Mouse (Mus musculus) cerebellum, postnatal 14 days (tissue): ENCODE data around the gene Hmgcs1.
"Not testable (repeated sequence)": the region's sequence is repeated elsewhere in the genome, so short reads cannot be mapped to it uniquely, and the experiment has no call there.

ENCODE experiments used
- DNase-seq, 2 experiments: peaks; one replicate each; pipeline ENCODE4 v3.0.0; 2021; ENCODE audit warnings: mixed read lengths in 2 of 2

Gene Hmgcs1

DNA sequence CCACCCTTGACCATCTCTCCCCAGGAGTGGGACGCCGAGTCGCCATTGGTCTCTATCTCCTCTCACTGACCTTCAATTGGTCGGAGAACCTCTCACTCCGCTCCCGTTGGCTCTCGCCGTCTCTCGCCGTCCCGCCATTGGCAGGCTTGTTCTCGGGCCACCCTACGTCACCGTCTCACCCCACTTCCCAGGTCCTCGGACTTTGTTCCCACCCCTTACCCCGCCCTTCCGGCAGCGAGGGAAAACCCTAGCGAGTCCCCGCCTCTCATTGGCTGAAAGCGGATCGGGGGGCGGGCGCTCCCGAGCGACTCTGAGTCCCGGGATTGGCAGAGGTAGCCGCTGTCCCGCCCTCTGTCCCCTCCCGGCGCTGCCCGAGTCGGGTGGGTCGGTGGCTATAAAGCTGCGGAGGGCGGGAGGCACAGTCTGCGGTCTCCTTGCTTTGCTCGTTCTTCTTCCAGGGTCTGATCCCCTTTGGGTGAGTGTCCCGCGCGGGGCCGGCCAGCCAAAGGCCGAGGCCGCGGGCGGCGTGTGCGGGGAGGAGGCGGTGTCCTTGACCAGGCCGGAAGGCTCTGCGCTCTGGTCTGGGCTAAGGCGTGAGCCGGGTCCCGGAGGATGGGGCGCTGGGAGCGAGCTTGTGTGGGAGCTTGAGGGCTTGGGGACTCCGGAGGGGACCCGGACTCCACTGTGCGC is at the start of gene Hmgcs1:
TSS of gene Hmgcs1 (plus strand) at position 341 of the 690 bp plus-strand sequence.
- peak; percentile 100 for DNase-seq

DNA sequence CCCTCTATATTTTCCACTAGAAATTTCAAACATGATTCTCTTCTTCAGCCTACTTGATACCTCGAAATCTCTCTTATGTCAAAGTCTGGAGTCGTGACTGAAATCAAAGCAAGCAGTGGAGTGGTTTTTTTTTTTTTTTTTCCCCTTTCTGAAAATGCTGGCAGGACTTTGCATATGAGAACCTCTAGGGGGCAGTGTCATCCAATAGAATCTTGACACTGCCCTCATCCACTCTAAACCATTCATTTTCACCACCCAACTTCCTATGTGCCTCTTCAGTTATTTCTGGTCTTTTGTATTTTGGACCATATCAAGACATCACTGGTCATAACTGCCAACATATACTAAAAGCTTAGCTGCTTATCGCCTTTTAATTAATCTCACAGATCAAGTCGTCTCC is 49.7 kb upstream of the Hmgcs1 start:
- DNase-seq = peak; percentile 62 to 63

DNA sequence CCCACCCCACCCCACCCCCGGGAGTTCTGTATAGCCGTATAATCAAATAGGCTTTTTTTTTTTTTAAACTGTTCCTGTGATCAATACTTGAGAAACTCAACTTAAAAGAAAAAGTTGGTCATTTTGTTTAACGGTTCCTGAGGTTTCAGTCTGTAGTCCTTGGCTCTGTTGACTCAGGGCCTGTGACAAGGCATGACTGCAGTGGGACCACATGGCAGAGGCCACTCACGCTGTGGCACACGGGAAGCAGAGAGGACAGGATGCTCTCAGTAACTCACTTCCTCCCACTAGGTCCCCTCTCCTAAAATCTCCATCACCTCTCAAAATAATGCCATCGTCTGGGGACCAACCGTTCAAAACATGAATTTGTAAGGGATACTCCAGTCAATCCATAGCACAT is 49.0 kb upstream of the Hmgcs1 start:
- DNase-seq = no peak

DNA sequence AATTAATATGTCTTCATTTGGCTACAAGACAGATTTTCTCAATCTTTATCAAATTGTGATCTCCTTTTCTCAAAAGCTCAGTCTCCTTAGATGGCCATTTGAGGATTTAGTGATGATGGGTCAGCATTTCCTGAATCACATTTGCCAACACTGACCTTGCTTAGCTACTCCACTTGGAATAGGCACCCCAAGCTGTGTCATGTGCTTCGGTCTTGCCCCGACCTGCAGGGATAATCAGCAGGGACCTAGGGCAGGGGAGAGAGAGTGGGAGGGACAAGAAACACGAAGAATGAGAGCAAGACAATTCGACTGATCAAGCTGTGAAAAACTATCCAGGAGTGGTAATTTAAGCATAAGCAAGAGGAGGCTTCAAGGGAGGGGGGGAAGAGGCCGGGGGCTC is 45.4 kb upstream of the Hmgcs1 start:
- no peak for DNase-seq

DNA sequence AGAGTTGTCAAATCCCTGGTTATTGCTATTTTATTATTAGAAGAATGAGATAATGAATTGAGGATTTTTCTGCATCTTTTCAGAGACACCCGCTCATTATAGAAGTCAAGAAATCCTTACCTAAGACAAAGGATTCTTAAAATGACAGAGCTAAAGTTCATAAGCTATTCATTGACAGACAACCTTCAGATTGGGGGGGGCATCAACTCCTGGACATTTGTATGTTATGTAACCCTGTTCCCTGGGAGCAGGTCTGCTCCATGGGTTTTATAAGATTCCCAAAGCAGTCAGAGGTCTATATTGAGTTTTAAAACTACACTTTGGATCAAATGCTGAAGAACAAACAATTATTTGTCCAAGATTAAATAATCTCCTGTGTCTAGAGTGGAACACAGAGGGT is 43.7 kb upstream of the Hmgcs1 start:
- DNase-seq = no peak

DNA sequence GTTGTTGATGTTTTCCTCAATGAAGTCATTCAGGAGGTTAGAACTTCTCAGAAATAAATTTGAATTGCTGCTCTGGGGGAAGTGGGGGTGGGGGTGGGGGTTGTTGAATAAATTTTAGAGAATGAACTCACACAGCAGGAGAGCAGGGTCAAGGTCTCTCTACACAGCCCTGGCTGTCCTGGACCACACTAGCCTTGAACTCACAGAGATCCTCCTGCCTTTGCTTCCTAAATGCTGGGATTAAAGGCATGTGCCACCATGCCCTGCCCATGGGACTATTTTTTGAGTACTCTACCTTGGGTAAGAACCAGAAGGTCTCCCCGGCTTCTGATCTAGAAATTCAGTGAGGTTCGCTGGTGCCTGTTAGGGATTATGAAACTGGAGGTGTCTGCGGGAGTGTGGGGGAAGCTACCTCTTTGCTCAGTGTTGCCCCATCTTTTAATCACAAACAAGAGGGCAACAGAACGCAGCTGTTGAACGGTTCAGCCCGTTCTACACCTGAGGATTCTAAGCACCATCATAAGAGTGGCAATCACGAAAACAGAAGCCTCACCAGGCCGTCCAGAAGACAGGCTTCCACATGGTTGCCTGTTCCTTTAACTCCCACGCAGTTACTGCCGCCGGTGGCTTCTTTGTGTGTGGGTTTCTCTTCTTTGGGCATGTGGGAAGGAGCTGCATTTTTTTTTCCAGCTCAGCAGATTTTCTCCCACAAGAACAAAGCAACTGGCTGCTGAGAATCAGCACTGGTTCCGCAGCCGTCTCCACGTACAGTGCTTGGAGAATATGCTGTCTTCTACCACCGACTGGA is 41.1 kb upstream of the Hmgcs1 start:
- DNase-seq = no peak

DNA sequence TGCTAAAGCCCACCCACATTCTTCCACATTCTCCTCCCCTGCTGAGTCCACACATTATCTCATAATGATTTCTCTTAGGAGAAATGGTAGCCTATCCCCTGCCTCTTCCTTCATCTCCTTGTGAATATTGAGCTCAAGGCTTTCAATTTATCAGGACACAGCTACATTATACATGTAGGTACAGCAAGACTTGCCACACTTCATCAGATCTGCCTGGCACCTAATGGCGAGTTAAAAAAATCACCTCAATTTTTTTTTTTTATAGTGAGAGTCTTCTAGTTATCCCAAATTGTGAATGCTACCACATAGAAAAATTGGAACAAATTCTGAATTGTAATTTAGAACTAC is 40.5 kb upstream of the Hmgcs1 start:
- no peak for DNase-seq

DNA sequence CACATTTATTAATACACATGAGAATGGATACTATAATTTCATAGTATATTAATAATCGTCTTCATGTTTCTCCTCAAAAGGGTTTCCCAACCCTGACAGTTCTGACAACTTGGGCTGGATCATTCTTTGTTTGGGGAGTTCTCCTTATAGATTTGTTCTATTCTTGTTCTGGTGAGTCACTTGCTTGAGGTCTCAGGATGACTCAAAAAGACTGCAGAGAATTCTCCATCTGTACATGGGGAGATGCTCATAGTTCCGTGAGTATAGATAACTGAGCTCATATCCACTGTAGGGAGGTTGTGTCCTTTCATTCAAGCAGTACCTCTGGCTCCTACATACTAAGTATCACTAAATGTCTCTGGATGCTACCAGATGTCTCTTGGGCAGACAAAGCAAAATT is 35.4 kb upstream of the Hmgcs1 start:
- no peak for DNase-seq

DNA sequence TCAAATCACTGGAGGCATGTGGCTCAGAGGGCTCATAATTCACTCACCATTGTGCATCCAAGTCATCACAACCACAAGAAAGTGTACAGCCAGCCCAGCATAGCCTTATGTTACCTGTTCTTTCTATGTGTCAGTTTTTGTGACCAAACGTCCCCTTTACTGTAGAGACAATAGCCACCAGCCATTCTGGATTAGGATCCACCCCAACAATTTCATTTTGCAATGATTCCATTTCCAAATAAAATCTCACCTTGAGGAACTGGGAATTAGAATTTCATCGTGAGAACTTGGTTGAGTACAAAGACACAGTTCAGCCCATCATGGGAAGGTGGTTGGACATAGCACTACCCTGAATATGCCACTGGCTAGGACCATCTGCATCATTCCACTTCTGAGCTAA is 33.9 kb upstream of the Hmgcs1 start:
- DNase-seq = no peak

DNA sequence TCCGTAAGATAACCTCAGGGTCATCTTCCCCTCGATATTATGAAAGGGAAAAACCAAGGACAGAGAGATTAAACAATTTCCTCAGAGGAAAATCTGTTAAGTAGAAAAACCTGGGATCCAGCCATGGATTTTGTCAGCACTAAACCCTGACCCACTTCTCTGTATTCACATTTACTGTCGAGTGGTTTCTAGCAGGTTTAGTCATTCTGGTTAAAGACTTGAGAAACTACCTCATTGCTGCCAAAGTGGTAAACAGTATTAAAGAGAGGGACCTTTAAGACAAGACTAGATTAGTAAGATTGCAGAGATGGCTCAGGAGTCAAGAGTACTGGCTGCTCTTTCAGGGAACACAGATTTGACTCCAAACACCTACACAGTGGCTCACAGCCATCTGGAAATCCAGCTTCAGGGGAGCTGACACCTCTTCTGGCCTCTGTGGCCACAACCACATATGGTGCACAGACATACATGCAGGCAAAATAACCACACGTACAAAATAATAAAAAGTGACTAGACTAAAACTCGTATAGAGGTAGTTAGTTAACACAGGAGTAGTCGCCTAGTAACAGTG is 33.2 kb upstream of the Hmgcs1 start:
- DNase-seq = no peak

DNA sequence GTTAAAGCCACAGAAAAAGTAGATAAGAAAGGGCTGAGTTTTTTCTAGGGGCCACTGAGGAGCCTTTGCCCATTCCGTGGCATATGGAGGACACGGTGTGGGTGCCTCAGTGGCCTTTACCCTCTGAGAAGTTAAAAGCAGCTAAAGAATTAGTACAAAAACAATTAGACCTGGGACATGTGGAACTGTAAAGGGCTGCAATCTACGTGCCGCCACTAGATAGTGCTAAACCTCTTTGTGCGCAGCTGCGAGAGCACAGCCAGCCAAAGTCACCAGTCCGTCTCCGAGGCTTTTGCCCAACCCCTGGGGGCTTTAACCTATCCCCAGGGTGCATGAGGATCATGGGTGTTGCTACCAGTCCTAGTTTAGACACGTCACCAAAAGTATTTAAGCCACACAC is 28.8 kb upstream of the Hmgcs1 start:
- DNase-seq = peak in 1 of 2 experiments; percentile 35

DNA sequence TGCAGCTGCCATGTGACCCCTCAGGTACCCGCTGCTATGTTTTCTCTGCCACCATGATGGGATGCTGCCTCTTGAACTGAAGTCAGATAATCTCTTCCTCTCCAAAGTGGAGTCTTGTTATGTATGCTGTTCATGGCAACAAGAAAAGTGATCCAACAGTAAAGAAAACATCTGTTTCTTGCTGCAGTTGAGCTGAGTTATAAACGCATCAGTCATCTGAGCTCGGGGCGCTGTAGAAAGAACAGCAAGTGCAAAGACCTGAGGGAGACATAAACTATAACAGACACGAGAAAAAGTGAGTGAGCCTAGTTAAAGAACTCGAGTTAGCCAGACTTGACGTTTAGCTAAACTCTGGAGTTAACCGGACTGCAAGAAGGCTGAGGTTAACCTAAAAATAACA is 11.4 kb upstream of the Hmgcs1 start:
- DNase-seq = no peak

DNA sequence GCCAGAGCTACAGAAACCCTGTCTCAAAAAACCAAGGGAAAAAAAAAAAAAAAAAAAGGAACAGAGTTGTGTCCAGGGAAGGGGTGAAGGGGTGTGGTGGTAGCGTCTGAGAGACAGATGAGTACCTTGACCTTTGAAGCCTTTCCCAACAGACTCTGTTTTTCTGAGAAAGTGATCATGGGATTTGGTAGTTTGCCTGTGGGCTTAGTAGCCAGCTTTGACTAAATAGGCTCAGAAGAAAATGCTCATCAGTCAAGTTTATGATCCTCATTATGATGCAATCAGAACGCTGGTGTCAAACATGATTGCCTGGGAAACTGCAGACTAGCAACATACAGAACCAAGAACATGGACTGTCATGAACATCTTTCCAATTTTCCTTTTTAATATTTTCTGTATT is 10.5 kb upstream of the Hmgcs1 start:
- no peak for DNase-seq

DNA sequence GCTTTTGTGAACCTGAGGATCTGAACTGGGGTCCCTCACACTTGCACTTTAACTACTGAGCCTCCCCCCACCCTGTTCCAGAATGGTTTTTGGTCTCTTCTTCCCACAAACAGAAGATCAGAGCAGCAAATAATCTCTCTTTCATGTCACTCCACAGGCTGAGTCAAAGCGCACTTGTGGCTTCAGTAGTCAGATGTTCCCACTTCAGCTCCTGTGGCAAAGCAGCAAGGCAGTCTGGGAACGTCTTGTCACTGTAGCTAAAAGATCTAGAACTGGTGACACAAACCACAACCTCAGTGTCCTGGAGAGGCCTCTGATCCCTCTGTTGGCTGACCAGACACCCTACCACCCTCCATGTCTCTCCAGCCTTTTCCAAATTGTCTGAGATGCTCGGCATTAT is 9.0 kb upstream of the Hmgcs1 start:
- DNase-seq = no peak

DNA sequence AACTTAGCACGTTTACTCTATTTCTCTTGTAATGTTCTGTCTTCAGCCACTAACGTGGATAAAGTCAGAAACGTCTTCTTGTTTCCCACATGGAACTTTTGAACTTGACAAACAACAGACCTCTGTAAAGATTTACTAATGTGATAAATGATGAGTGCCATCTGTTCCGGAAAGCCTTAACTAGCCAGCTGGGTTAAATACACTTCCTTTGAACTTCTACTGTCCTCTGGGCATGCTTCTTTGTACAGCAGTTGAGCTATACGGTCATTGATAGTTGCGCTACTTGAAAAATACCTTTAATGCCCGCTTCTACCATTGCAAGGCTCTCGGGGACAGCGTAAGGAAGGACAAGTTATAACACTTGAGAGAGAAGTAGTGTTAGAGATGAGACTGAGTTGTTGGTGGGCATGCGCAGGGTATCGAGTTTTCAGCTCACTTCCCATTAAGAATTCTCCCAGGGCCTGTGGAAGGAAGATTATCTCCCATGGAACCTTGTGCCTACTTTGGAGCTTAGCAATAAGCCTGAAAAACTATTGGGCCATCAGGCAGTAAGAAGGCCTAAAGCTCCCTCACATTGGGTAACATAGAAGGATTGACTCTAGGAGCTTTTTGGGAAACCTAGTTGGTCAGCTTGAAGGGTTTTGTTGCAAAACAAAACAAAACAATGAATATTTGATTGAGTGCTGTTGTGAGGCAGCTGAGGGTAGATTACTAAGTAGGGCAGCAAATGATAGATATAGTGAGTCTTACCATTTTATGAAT is 5.6 kb upstream of the Hmgcs1 start:
- no peak for DNase-seq

DNA sequence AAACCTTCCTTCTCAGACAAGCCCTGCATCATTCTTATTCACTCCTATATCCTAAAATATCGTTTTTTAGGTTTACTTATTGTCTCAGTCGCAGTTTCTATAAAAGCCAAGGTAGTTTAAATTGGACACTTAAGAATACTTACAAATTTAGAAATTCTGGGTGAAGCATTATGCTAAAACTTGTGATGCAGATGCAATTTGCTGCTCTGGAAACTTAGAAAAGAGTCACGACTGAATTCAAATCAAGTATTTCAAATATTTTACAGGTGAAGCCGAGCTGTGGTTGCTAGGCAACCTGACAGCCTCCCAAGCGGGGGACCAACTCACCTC is 505 bp upstream of the Hmgcs1 start:
- DNase-seq = no peak

DNA sequence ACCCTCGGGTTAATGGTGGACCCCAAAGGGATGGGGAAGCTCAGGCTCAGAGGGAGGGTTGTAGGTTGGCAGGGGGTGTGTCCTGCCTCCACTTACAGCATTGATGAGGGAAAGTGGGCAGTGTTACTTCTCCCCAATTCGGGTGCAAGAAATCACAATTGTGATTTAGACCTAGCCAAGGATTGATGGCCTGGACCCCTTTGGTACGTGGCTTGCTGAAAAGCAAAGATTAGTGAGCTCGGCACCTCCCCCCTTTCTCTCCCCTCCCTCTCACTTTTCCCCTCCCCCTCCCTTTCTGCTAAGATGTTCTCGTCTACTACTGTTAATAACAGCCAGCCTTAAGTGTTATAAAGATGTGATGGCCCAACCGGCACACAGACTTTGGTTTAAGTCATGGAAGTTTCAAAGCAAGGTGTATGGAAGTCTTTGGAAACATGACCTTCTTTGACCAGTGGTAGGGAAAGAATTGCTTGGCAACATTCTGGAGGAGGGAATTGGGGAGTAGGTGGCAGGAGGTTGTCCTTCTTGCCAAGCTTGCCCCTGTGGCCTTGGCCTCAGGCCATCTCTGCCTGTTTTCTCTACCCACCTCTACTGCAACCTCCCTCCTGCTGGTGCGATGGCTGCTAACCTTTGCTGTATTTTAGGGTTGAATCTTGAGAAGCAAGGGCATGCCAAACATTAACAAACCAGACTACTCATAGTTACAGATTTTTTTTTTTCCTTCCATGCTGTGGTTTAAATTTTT is 869 bp downstream of the Hmgcs1 start:
- DNase-seq = peak; percentile 69 to 75

DNA sequence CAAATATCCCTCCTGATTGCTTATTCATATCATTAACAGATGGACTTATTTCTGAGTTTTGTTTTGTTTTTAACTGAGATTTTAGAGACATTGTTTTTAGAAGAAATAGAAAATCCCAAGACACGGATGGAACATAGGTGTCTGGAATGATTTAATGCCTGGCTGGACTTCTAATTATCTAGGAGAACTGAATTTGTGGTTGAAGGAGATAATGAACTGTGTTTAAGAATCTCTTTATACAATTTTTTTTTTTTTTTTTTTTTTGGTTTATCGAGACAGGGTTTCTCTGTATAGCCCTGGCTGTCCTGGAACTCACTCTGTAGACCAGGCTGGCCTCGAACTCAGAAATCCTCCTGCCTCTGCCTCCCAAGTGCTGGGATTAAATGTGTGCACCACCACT is 1.8 kb downstream of the Hmgcs1 start:
- not testable (repeated sequence) for DNase-seq

DNA sequence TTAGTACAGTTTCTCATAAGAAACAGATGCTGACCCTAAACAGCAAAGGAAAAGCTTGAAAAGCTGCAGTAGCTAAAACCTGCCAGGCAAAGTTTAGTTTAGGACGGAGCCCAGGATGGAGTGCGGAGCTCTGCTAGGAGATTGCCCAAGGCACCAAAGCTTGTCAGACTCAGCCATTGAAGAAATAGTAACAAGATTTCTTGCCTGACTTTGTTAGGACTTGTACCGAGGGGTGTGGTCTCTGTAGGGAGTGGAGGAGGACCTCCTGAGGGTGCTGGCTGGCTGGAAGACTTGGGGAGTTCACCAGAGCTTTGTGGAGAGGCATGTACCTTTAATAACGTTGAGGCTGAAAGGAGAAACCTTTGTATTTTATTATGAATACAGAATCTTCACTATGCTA is 5.5 kb downstream of the Hmgcs1 start:
- no peak for DNase-seq

DNA sequence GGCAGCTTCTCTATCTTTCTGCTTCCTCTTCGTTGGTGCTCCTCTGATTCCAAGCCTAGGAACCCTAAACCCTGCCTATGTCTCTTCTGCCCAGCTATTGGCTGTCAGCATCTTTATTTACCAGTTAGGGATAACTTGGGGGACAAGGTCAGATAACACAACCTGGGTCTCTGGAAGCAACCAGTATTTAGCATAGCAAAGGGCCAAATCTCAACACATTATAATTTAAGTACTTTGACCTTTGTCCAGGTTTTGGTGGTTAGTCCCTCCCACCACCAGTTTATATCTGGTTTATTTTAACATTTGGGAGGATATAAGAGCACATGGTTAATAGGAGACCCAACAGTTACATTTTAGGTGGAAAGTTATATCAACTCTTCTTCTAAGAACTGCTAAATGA is 6.3 kb downstream of the Hmgcs1 start:
- DNase-seq = no peak

DNA sequence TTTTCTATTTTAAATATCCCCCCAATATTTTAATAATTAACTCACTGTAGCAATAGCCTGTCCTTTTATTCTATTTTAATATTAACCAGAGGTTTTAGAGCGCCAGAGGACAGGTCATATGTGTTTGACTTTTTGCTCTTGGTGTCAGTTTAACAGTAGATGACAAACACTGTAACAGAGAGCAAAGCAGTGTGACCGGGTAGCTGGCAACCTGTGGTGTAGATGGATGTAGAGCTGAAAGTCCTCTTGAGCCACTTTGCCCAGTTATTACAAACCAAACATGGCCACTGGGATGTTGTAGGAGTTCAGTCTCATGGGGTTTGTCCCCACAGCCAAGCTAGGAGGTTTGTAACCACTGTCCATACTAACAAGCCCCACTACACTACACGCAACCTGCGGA is 8.3 kb downstream of the Hmgcs1 start:
- DNase-seq = no peak

DNA sequence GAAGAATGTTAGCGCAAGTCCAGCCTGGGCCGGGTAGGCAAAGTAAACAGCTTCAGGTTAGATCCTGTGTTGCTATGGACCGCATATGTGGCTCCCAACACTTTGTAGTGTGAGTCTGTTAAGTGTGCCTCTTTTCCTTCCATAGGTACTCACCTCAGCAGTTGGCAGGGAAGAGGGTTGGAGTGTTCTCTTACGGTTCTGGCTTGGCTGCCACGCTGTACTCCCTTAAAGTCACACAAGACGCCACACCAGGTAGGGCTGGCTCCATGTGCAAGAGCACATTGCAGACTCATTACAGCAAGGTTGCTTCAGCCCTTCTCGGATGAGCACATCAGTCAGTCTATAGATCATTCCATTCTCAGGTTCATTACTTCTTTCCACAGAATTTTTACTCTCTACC is 14.1 kb downstream of the Hmgcs1 start:
- DNase-seq = no peak

DNA sequence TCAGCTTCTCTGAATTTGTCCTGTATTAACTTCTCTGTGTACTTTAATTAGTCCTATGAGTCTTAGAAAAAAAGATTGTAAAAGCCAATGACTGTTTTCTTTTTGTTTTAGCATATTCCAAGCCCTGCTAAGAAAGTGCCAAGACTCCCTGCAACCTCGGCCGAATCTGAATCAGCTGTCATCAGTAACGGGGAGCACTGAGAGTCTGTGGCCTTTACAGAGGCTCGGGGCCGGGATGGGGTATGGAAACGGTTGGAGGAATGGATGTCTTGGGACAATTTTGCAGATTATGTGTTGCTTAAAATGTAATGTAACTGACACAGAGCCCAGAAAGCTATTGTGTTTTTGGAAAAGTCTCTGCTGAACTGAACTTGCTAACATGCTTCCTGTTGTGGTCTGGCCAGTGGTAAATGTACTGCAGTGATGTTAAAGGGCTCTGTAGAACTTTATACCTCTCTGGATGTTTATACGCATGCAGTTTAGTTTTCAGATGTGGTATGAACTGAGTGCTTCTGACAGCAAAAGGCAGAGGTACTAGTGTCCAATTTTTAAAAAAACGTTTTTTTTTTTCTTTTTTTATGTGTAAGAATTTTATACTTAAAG is 16.2 kb downstream of the Hmgcs1 start:
- DNase-seq = not testable (repeated sequence)
